ENCODE assay signal across 24 mouse cellular contexts in genomic region chr4:138762266-138762665, GRCm38 (mm10). TPM values are rescaled to one million over a fixed set of nuclear protein-coding genes. Genes with fewer than 3 reads are reported as not detected.
"Had no signal": no experiment of that assay in that cellular context is flagged by ENCODE, and none has a peak within 500 bp of the region (broad histone marks: within the 10 kb centered on the region; RNA-seq: fewer than 3 reads in every experiment).

No protein-coding gene starts in this region.

- H3K36me3 ChIP-seq: limb, embryonic 10.5 days; limb, embryonic 13.5 days; liver, embryonic 12.5 days; liver, embryonic 15.5 days; lung, embryonic 15.5 days had no signal

- H3K4me3 ChIP-seq: layer of hippocampus, adult 2 months; limb, embryonic 10.5 days; limb, embryonic 13.5 days; liver, embryonic 12.5 days; liver, embryonic 15.5 days; lung, embryonic 15.5 days had no signal

- H3K4me2 ChIP-seq: limb, embryonic 13.5 days; liver, embryonic 12.5 days; liver, embryonic 15.5 days; lung, embryonic 15.5 days; midbrain, embryonic 11.5 days had no signal

- H3K9ac ChIP-seq: limb, embryonic 13.5 days; liver, embryonic 12.5 days; liver, embryonic 15.5 days; lung, embryonic 15.5 days had no signal

- ATAC-seq: liver, embryonic 12.5 days had no signal

- DNase-seq: kidney, postnatal 25 days; layer of hippocampus, adult 9-11 months; liver; lung, adult 18-20 months; lung, postnatal 10 days; lung, postnatal 4 days; midbrain, embryonic 14.5 days; thymus, adult 2 months; thymus, postnatal 14 days; thymus, postnatal 4 days had no signal

- H3K9me3 ChIP-seq: limb, embryonic 10.5 days; limb, embryonic 13.5 days; liver, embryonic 12.5 days; liver, embryonic 15.5 days; lung, embryonic 15.5 days had no signal

- H3K4me1 ChIP-seq: limb, embryonic 10.5 days; limb, embryonic 13.5 days; liver, embryonic 12.5 days; liver, embryonic 15.5 days; lung, embryonic 15.5 days had no signal

- H3K27ac ChIP-seq: layer of hippocampus, adult 2 months; limb, embryonic 10.5 days; limb, embryonic 13.5 days; liver, embryonic 12.5 days; liver, embryonic 15.5 days; lung, embryonic 15.5 days had no signal

- H3K27me3 ChIP-seq: limb, embryonic 13.5 days; liver, embryonic 15.5 days; lung, embryonic 15.5 days had no signal

RNA-seq across cellular contexts. Expression of gene Pla2g2f, which starts 4.8 kb away (rescaled TPM):
- total RNA-seq: left cerebral cortex, postnatal 25 days; megakaryocyte progenitor cell, adult 5-6 weeks; megakaryocyte-erythroid progenitor cell, adult 5-6 weeks had no signal
- polyA plus RNA-seq: liver, embryonic 12.5 days; liver, embryonic 15.5 days; lung, embryonic 15.5 days; midbrain, postnatal 0 days; neural tube, embryonic 14.5 days had no signal

RNA-seq across cellular contexts. Expression of gene Pla2g2d, which starts 13.3 kb away (rescaled TPM):
- total RNA-seq: megakaryocyte progenitor cell, adult 5-6 weeks; megakaryocyte-erythroid progenitor cell, adult 5-6 weeks; midbrain, postnatal 0 days had no signal
- polyA plus RNA-seq: kidney, embryonic 16.5 days; limb, embryonic 10.5 days; liver, embryonic 15.5 days; lung, embryonic 15.5 days; midbrain, embryonic 14.5 days had no signal

RNA-seq across cellular contexts. Expression of gene Ubxn10, which starts 25.3 kb away (rescaled TPM):
- total RNA-seq: megakaryocyte progenitor cell, adult 5-6 weeks; megakaryocyte-erythroid progenitor cell, adult 5-6 weeks had no signal

RNA-seq across cellular contexts. Expression of gene Pla2g2c, which starts 37.7 kb away (rescaled TPM):
- total RNA-seq: layer of hippocampus, adult 2 months; megakaryocyte progenitor cell, adult 5-6 weeks; megakaryocyte-erythroid progenitor cell, adult 5-6 weeks had no signal
- polyA plus RNA-seq: liver, embryonic 15.5 days; spleen, adult 2 months; thymus, adult 2 months had no signal
